Mouse (Mus musculus) CH12.LX (cell line): Measurements from ENCODE around the gene Zfpl1. TPM values are rescaled to one million over a fixed set of nuclear protein-coding genes. Genes with fewer than 3 reads are reported as not detected.
A peak's percentile ranks its signal among the peaks of the same experiment; 100 is the strongest.

Experiments
- DNase-seq: peaks from one replicate; pipeline ENCODE4 v3.0.0-alpha.2; 2013; ENCODE audit errors: extremely low read depth
- H3K27ac ChIP-seq: 2 replicates; pipeline ENCODE4 v1.5.1; 2012; ENCODE audit warnings: low read depth, mild to moderate bottlenecking, control low read depth, moderate library complexity; ENCODE audit not compliant: insufficient read depth
- H3K27me3 ChIP-seq: replicated peaks from 2 replicates; pipeline ENCODE3; 2012; ENCODE audit warnings: inconsistent platforms
- H3K36me3 ChIP-seq, 2 experiments: replicated peaks in 1 of 2; 2 replicates each; pipeline versions ENCODE3 to v1.6.1; 2012; ENCODE audit warnings: inconsistent platforms in 1 of 2, low read length in 1 of 2, mild to moderate bottlenecking in 1 of 2, mixed read lengths in 1 of 2, moderate library complexity in 1 of 2; ENCODE audit not compliant: control insufficient read depth in 1 of 2, insufficient read depth in 1 of 2
- H3K4me1 ChIP-seq, 2 experiments: 2 replicates each; pipeline ENCODE4 v1.6.1; 2012; ENCODE audit warnings: inconsistent platforms in 1 of 2, moderate library complexity in 1 of 2; ENCODE audit not compliant: insufficient read depth in 2 of 2, control insufficient read depth in 1 of 2
- H3K4me2 ChIP-seq: 2 replicates; pipeline ENCODE4 v1.6.1; 2012; ENCODE audit warnings: low read depth, mild to moderate bottlenecking, control low read depth; ENCODE audit not compliant: poor library complexity, insufficient read depth, severe bottlenecking
- H3K4me3 ChIP-seq, 3 experiments: fragments of 150-350 bp in 1 of 3; sonication (generic) in 1 of 3; replicated peaks in 1 of 3; 2 replicates each; pipeline versions ENCODE3 to v1.5.1; 2011 to 2012; ENCODE audit warnings: low read depth in 2 of 3, low read length in 2 of 3, mild to moderate bottlenecking in 2 of 3, moderate library complexity in 2 of 3, control low read depth in 1 of 3, improper control_type of control experiment in 1 of 3, inconsistent platforms in 1 of 3, mixed read lengths in 1 of 3; ENCODE audit not compliant: poor library complexity in 1 of 3
- H3K79me2 ChIP-seq: replicated peaks from 2 replicates; pipeline ENCODE4 v1.6.1; 2012; ENCODE audit warnings: mild to moderate bottlenecking, moderate library complexity; ENCODE audit not compliant: control insufficient read depth, poor library complexity, insufficient read depth, severe bottlenecking; ENCODE audit errors: extremely low read depth
- H3K9ac ChIP-seq: 2 replicates; pipeline ENCODE4 v1.6.1; 2012; ENCODE audit warnings: low read depth, mild to moderate bottlenecking, control low read depth, moderate library complexity; ENCODE audit not compliant: insufficient read depth
- H3K9me3 ChIP-seq: replicated peaks from 2 replicates; pipeline ENCODE3; 2012; ENCODE audit warnings: low read length, inconsistent platforms, mixed read lengths
- BHLHE40 ChIP-seq: IDR thresholded peaks from 2 replicates; pipeline ENCODE4 v1.6.1; 2011; ENCODE audit warnings: mild to moderate bottlenecking, low read depth, low read length, improper control_type of control experiment
- CHD1 ChIP-seq: IDR thresholded peaks from 2 replicates; pipeline ENCODE4 v1.6.1; 2012; ENCODE audit warnings: low read depth, low read length, improper control_type of control experiment, inconsistent platforms
- CTCF ChIP-seq, 2 experiments: IDR thresholded peaks in 1 of 2; conservative IDR thresholded peaks in 1 of 2; 2 replicates each; pipeline ENCODE4 v1.5.1; 2011 to 2012; ENCODE audit warnings: low read depth in 2 of 2, low read length in 2 of 2, improper control_type of control experiment in 1 of 2, inconsistent platforms in 1 of 2, mild to moderate bottlenecking in 1 of 2, moderate library complexity in 1 of 2
- E2F4 ChIP-seq: IDR thresholded peaks from 2 replicates; pipeline ENCODE4 v1.6.1; 2011; ENCODE audit warnings: low read depth, low read length, improper control_type of control experiment; ENCODE audit not compliant: insufficient replicate concordance
- HCFC1 ChIP-seq: IDR thresholded peaks from 2 replicates; pipeline ENCODE4 v1.6.1; 2012; ENCODE audit warnings: low read depth, mild to moderate bottlenecking, inconsistent platforms, low read length, improper control_type of control experiment
- JUN ChIP-seq: IDR thresholded peaks from 2 replicates; pipeline ENCODE4 v1.6.1; 2011; ENCODE audit warnings: low read depth, mild to moderate bottlenecking, low read length, improper control_type of control experiment, moderate library complexity; ENCODE audit not compliant: insufficient read depth
- KAT2A ChIP-seq: IDR thresholded peaks from 2 replicates; pipeline ENCODE4 v1.6.1; 2012; ENCODE audit warnings: low read length, improper control_type of control experiment, inconsistent platforms; ENCODE audit not compliant: insufficient replicate concordance
- MAFK ChIP-seq: IDR thresholded peaks from 2 replicates; pipeline ENCODE4 v1.6.1; 2011; ENCODE audit warnings: low read length, improper control_type of control experiment; ENCODE audit not compliant: insufficient replicate concordance
- MAX ChIP-seq: IDR thresholded peaks from 2 replicates; pipeline ENCODE4 v1.6.1; 2011; ENCODE audit warnings: low read length, improper control_type of control experiment
- MEF2A ChIP-seq: IDR thresholded peaks from 2 replicates; pipeline ENCODE4 v1.6.1; 2014; ENCODE audit warnings: low read depth, mild to moderate bottlenecking, inconsistent platforms, low read length, improper control_type of control experiment, borderline replicate concordance
- MXI1 ChIP-seq: IDR thresholded peaks from 2 replicates; pipeline ENCODE4 v1.6.1; 2011; ENCODE audit warnings: mild to moderate bottlenecking, low read depth, low read length, improper control_type of control experiment
- MYC ChIP-seq: IDR thresholded peaks from 2 replicates; pipeline ENCODE4 v1.6.1; 2011; ENCODE audit warnings: low read depth, mild to moderate bottlenecking, improper control_type of control experiment, low read length
- NELFE ChIP-seq: IDR thresholded peaks from 2 replicates; pipeline ENCODE4 v1.6.1; 2011; ENCODE audit warnings: low read depth, low read length, improper control_type of control experiment
- PAX5 ChIP-seq: IDR thresholded peaks from 2 replicates; pipeline ENCODE4 v1.6.1; 2012; ENCODE audit warnings: low read length, inconsistent platforms, mixed read lengths
- POLR2A ChIP-seq: IDR thresholded peaks from 2 replicates; pipeline ENCODE4 v1.6.1; 2011; ENCODE audit warnings: low read depth, mild to moderate bottlenecking, improper control_type of control experiment, low read length
- RCOR1 ChIP-seq: conservative IDR thresholded peaks from 2 replicates; pipeline ENCODE4 v1.6.1; 2012; ENCODE audit warnings: low read depth, mild to moderate bottlenecking, inconsistent platforms, low read length, improper control_type of control experiment
- UBTF ChIP-seq: IDR thresholded peaks from 2 replicates; pipeline ENCODE4 v1.6.1; 2012; ENCODE audit warnings: low read depth, mild to moderate bottlenecking, inconsistent platforms, low read length, improper control_type of control experiment, moderate library complexity
- USF1 ChIP-seq: IDR thresholded peaks from 2 replicates; pipeline ENCODE4 v1.6.1; 2014; ENCODE audit warnings: low read depth, mild to moderate bottlenecking, inconsistent platforms, low read length, improper control_type of control experiment
- ZC3H11A ChIP-seq: IDR thresholded peaks from 2 replicates; pipeline ENCODE4 v1.6.1; 2012; ENCODE audit warnings: low read depth, mild to moderate bottlenecking, inconsistent platforms, low read length, improper control_type of control experiment
- ZMIZ1 ChIP-seq: IDR thresholded peaks from 2 replicates; pipeline ENCODE4 v1.6.1; 2012; ENCODE audit warnings: low read depth, mild to moderate bottlenecking, inconsistent platforms, low read length, improper control_type of control experiment
- ZNF384 ChIP-seq: IDR thresholded peaks from 2 replicates; pipeline ENCODE4 v1.6.1; 2012; ENCODE audit warnings: low read depth, low read length, improper control_type of control experiment, inconsistent platforms
- dilution Hi-C: fragments of 300-500 bp; cut with MboI; formaldehyde crosslinking; loops from 2 replicates; pipeline ENCODE4 v1.14.3; 2020; ENCODE audit warnings: low sequenced_read_pairs; ENCODE audit not compliant: extremely low pct_unique_long_range_greater_than_20kb, extremely low pct_ligation_motif_present
- in situ Hi-C: fragments of 300-500 bp; cut with MboI; formaldehyde crosslinking; loops from 3 replicates; pipeline ENCODE4 v1.14.3; 2019; ENCODE audit warnings: low sequenced_read_pairs, low pct_ligation_motif_present, low pct_unique_long_range_greater_than_20kb, mixed read lengths
- polyA plus RNA-seq: library from polyadenylated mRNA; unstranded; fragments of >175 nt; gene quantifications from 2 replicates; pipeline ENCODE4 v1.2.1, GENCODE M21; 2012; ENCODE audit warnings: low read depth; ENCODE audit not compliant: insufficient read length
- total RNA-seq, 2 experiments: library from RNA; depleted of rRNA; stranded (reverse); fragments of 300-350 nt in 1 of 2; fragments of >200 nt in 1 of 2; gene quantifications; 2 replicates each; pipeline ENCODE4 v1.2.3; 2012 to 2014

Zfpl1 gene
- total and polyA plus RNA-seq, 3 experiments: 26.1 to 40.9 (median 26.8) TPM

GRCm38 (mm10) chr19:6082156-6082555 is 2.6 kb downstream of the Zfpl1 start, which contains the start of gene Gm28374:
Gm28374 (minus strand) TSS chr19:6082256.
- TF ChIP-seq ZMIZ1: no peak
- no peak for TF ChIP-seq BHLHE40
- no peak for TF ChIP-seq KAT2A
- TF ChIP-seq USF1: no peak
- TF ChIP-seq RCOR1: no peak
- TF ChIP-seq NELFE: no peak
- peaks cover 28% of the 10 kb centered on the region for H3K79me2 ChIP-seq
- H3K27me3 ChIP-seq: no peaks in the 10 kb centered on the region
- H3K36me3 ChIP-seq: peaks cover 36 to 55% of the 10 kb centered on the region in 2 experiments
- in situ Hi-C loops (no loop called here), dilution Hi-C loops (no loop called here)
- no peak within 1 kb of the TSS for H3K4me2 ChIP-seq
- peaks cover 4 to 32% of the 10 kb centered on the region in 2 experiments for H3K4me1 ChIP-seq
- no peaks in the 10 kb centered on the region for H3K9me3 ChIP-seq
- H3K27ac ChIP-seq: no peak within 1 kb of the TSS
- DNase-seq: no peak
- no peak within 1 kb of the TSS for H3K9ac ChIP-seq
- H3K4me3 ChIP-seq: no peak within 1 kb of the TSS

GRCm38 (mm10) chr19:6079983-6080480 is 4.7 kb downstream of the Zfpl1 start, which contains the start of gene Tmem262:
Tmem262 (plus strand) TSS chr19:6080033.
- DNase-seq: no peak
- Histone ChIP-seq H3K27me3 (no peaks in the 10 kb centered on the region), H3K4me2 (no peak within 1 kb of the TSS), H3K9ac (no peak within 1 kb of the TSS), H3K4me3 (no peak within 1 kb of the TSS), H3K36me3 (peaks cover 29 to 51% of the 10 kb centered on the region in 2 experiments), H3K4me1 (peaks cover 7 to 32% of the 10 kb centered on the region in 2 experiments), H3K9me3 (no peaks in the 10 kb centered on the region), H3K79me2 (peaks cover 28% of the 10 kb centered on the region), H3K27ac (no peak within 1 kb of the TSS)
- in situ Hi-C loops: no loop called here
- TF ChIP-seq CTCF (conservative IDR thresholded peaks at IDR 0.05 in 1 of 2, IDR thresholded peaks at IDR 0.05 in 1 of 2; ENCODE audit: low read depth in 2 of 2, low read length in 2 of 2): no peak
- no peak for TF ChIP-seq JUN
- no peak for TF ChIP-seq KAT2A
- 0 out of 2 replicates have a peak, but pooled peaks have one; percentile 14 for TF ChIP-seq POLR2A
- dilution Hi-C loops: no loop called here

- no peaks in the 10 kb centered on the region for H3K27me3 ChIP-seq
- dilution Hi-C loops: no loop called here
- TF ChIP-seq CHD1 (0 out of 2 replicates have a peak, but pooled peaks have one; percentile 28), HCFC1 (peak; percentile 92), MXI1 (peak; percentile 78; the same call in 1 of the 2 replicates), MYC (peak; percentile 83; the same call in 1 of the 2 replicates), CTCF (conservative IDR thresholded peaks at IDR 0.05 in 1 of 2, IDR thresholded peaks at IDR 0.05 in 1 of 2; ENCODE audit: low read depth in 2 of 2, low read length in 2 of 2) (no peak), ZMIZ1 (0 out of 2 replicates have a peak, but pooled peaks have one; percentile 31), MAX (peak; percentile 88), MAFK (no peak), PAX5 (no peak), ZNF384 (peak; percentile 50), MEF2A (peak; percentile 71), KAT2A (peak; percentile 91; the same call in 1 of the 2 replicates), POLR2A (peak; percentile 72), RCOR1 (0 out of 2 replicates have a peak, but pooled peaks have one; percentile 40), ZC3H11A (no peak), E2F4 (no peak), UBTF (no peak)
Observed at GRCm38 (mm10) chr19:6076564-6077393, 8.0 kb downstream of the Zfpl1 start, which contains the start of gene Vps51. Vps51 (minus strand) TSS chr19:6077231.

More at GRCm38 (mm10) chr19:6076564-6077393, 8.0 kb downstream of the Zfpl1 start, which contains the start of gene Vps51:
- Histone ChIP-seq H3K4me3 (peak within 1 kb of the TSS; percentile 80 to 97 (median 97)), H3K79me2 (peaks cover 20% of the 10 kb centered on the region), H3K36me3 (peaks cover 34 to 58% of the 10 kb centered on the region in 2 experiments), H3K27ac (peak within 1 kb of the TSS; percentile 65; the same call in 1 of the 2 replicates), H3K4me2 (peak within 1 kb of the TSS; percentile 92), H3K4me1 (peaks cover 3 to 26% of the 10 kb centered on the region in 2 experiments), H3K9me3 (no peaks in the 10 kb centered on the region), H3K9ac (peak within 1 kb of the TSS; percentile 90)
- peak; percentile 93 for DNase-seq
- in situ Hi-C loops: no loop called here
